In genomic region chrX:139998691-139999065, GRCm38 (mm10) we compare ENCODE assay signal across 7 mouse cellular contexts. TPM values are rescaled to one million over a fixed set of nuclear protein-coding genes. Genes with fewer than 3 reads are reported as not detected.
DNase-seq lines count a peak whose midpoint lies in the region; ATAC-seq lines count a peak whose summit lies in the region.

No protein-coding gene starts in this region.

- 80% methylated on average over 4 of the region's 4 CpGs for WGBS in lung, embryonic 15.5 days
- 86% methylated on average over 4 of the region's 4 CpGs for WGBS in forebrain, embryonic 14.5 days
- WGBS in limb, embryonic 13.5 days: 84% methylated on average over 4 of the region's 4 CpGs
- 89% methylated on average over 4 of the region's 4 CpGs for WGBS in neural tube, embryonic 13.5 days

- H3K27me3 ChIP-seq in lung, embryonic 15.5 days: no peaks in the 10 kb centered on the region
- H3K27me3 ChIP-seq in forebrain, embryonic 14.5 days (replicated peaks; ENCODE audit: control insufficient read depth, insufficient read depth, low read length): no peaks in the 10 kb centered on the region
- H3K27me3 ChIP-seq in limb, embryonic 13.5 days: peaks cover 32% of the 10 kb centered on the region; the same call in 1 of the 2 replicates
- H3K27me3 ChIP-seq in neural tube, embryonic 13.5 days: peaks cover 18% of the 10 kb centered on the region

- peak overlapping the region; percentile 47; the same call in 1 of the 2 replicates for H3K4me2 ChIP-seq in lung, embryonic 15.5 days
- 0 out of 2 replicates have a peak overlapping the region, but pooled peaks have one; percentile 4 for H3K4me2 ChIP-seq in forebrain, embryonic 14.5 days (ENCODE audit: low read length)
- no peak overlapping the region; the same call in 1 of the 2 replicates for H3K4me2 ChIP-seq in limb, embryonic 13.5 days (replicated peaks)
- H3K4me2 ChIP-seq in neural tube, embryonic 13.5 days: peak overlapping the region; percentile 59; the same call in 1 of the 2 replicates

- H3K36me3 ChIP-seq in lung, embryonic 15.5 days: no peaks in the 10 kb centered on the region
- peaks cover 9% of the 10 kb centered on the region; the same call in 1 of the 2 replicates for H3K36me3 ChIP-seq in forebrain, embryonic 14.5 days (ENCODE audit: control insufficient read depth, insufficient read depth, low read length)
- H3K36me3 ChIP-seq in limb, embryonic 13.5 days: peaks cover 6% of the 10 kb centered on the region; the same call in 1 of the 2 replicates
- H3K36me3 ChIP-seq in neural tube, embryonic 13.5 days: peaks cover 4% of the 10 kb centered on the region; the same call in 1 of the 2 replicates

- H3K27ac ChIP-seq in lung, embryonic 15.5 days: no peak overlapping the region
- no peak overlapping the region for H3K27ac ChIP-seq in forebrain, embryonic 14.5 days (ENCODE audit: low read depth, low read length)
- no peak overlapping the region for H3K27ac ChIP-seq in limb, embryonic 13.5 days
- no peak overlapping the region for H3K27ac ChIP-seq in neural tube, embryonic 13.5 days (replicated peaks)

- H3K4me3 ChIP-seq in lung, embryonic 15.5 days: peak overlapping the region; percentile 54
- H3K4me3 ChIP-seq in forebrain, embryonic 14.5 days (ENCODE audit: low read depth, low read length): peak overlapping the region; percentile 52; the same call in 1 of the 2 replicates
- H3K4me3 ChIP-seq in limb, embryonic 13.5 days: peak overlapping the region; percentile 57
- H3K4me3 ChIP-seq in neural tube, embryonic 13.5 days: peak overlapping the region; percentile 57

- DNase-seq in lung, postnatal 4 days: no peak
- DNase-seq in forebrain, embryonic 14.5 days (ENCODE audit: low spot score): no peak
- DNase-seq in thymus, postnatal 4 days: no peak
- no peak for DNase-seq in natural killer cell, adult 2 months (ENCODE audit: low spot score in 2 of 2)

- ATAC-seq in lung, embryonic 15.5 days (ENCODE audit: borderline replicate concordance, extremely low read depth, low FRiP score, low TSS enrichment): no peak
- peak; percentile 33; the same call in 1 of the 2 replicates for ATAC-seq in forebrain, embryonic 14.5 days
- ATAC-seq in limb, embryonic 13.5 days (ENCODE audit: low FRiP score, low read depth): no peak
- ATAC-seq in neural tube, embryonic 13.5 days (ENCODE audit: low read depth): peak; percentile 29; the same call in 1 of the 2 replicates

- no peak overlapping the region for H3K9ac ChIP-seq in lung, embryonic 15.5 days
- no peak overlapping the region for H3K9ac ChIP-seq in forebrain, embryonic 14.5 days (ENCODE audit: low read length)
- no peak overlapping the region for H3K9ac ChIP-seq in limb, embryonic 13.5 days
- H3K9ac ChIP-seq in neural tube, embryonic 13.5 days: no peak overlapping the region

- no peaks in the 10 kb centered on the region for H3K4me1 ChIP-seq in lung, embryonic 15.5 days
- H3K4me1 ChIP-seq in forebrain, embryonic 14.5 days (ENCODE audit: control insufficient read depth, insufficient read depth, low read length): no peaks in the 10 kb centered on the region
- no peaks in the 10 kb centered on the region for H3K4me1 ChIP-seq in limb, embryonic 13.5 days
- H3K4me1 ChIP-seq in neural tube, embryonic 13.5 days (replicated peaks): peaks cover 3% of the 10 kb centered on the region; the same call in 1 of the 2 replicates

- H3K9me3 ChIP-seq in lung, embryonic 15.5 days: no peaks in the 10 kb centered on the region
- no peaks in the 10 kb centered on the region for H3K9me3 ChIP-seq in forebrain, embryonic 14.5 days (replicated peaks; ENCODE audit: control insufficient read depth, low read length)
- H3K9me3 ChIP-seq in limb, embryonic 13.5 days: no peaks in the 10 kb centered on the region
- H3K9me3 ChIP-seq in neural tube, embryonic 13.5 days: no peaks in the 10 kb centered on the region

RNA-seq across cellular contexts. Expression of gene Rbm41, which starts 0.3 kb away (rescaled TPM):
- 4.4 and 4.7 TPM in 2 replicates for polyA plus RNA-seq in lung, embryonic 15.5 days (2015; fragmentation: Nextera tagmentation; extraction: Ambion mirVana)
- polyA plus RNA-seq in forebrain, embryonic 14.5 days (2014; fragmentation: Nextera tagmentation; extraction: Ambion mirVana): 6.9 and 10.6 TPM in 2 replicates
- 4.9 and 6.7 TPM in 2 replicates for polyA plus RNA-seq in limb, embryonic 13.5 days (2015; fragmentation: Nextera tagmentation; extraction: Ambion mirVana)
- polyA plus RNA-seq in neural tube, embryonic 13.5 days (2015; fragmentation: Nextera tagmentation; extraction: Ambion mirVana): 5.7 and 5.8 TPM in 2 replicates

Comparison
In these comparisons a context has a peak if more than half of its experiments do, and no peak if none do; other contexts are left out.
1. ATAC-seq: peak in forebrain, embryonic 14.5 days (single experiment) and neural tube, embryonic 13.5 days (single experiment); none in lung, embryonic 15.5 days (single experiment) and limb, embryonic 13.5 days (single experiment).
2. Peak in every context shown above with its lines, with median percentiles within 50 percentile points of each other: H3K4me3 ChIP-seq.